Mouse (Mus musculus): ENCODE data around the gene Spire2.
"Not testable (repeated sequence)": the region's sequence is repeated elsewhere in the genome, so short reads cannot be mapped to it uniquely, and the experiment has no call there.

The Spire2 gene

GRCm38 (mm10) chr8:123384883-123385540, 52.5 kb downstream of the Spire2 start:
- DNase-seq (ENCODE audit: low spot score) = no peak

DNA sequence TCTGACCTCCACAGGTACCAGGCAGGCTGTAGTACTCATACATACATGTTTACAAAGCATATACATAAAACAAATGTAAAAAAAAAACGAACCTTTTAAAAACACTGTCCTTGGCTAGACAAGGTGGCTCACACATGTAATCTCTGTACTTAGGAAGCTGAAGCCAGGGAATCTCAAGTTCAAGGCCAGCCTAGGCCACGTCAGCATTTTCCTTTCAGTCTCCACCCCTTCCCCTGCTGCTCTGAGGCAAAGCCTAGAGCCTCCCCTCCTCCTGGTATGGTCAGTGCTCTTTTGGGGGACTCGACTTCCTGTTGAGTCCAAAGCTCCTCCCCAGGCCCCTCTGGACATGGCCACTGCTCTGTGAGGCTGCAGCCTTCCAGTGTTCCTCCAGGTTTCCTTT, 54.5 kb downstream of the Spire2 start:
- no peak for DNase-seq (ENCODE audit: low spot score)

DNA sequence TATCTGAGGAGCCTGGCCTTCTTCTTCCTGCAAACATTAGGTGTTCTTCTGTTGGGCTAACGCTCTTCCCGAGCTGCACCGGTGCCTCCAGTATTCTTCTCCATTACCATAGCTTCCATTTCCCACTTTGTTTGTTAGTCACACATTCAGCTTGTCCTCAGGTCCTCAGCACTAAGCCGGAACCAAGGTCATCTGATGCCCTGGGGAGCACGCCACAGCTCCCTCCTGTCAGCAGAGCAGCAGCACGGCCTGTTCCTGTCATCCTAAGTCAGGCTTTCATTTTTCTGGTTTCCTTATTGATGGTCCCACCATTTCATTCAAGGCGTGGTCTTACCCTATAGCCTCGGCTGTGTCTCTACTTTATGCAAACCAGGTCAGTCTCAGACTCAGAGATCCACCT, 55.3 kb downstream of the Spire2 start:
- no peak for DNase-seq (ENCODE audit: low spot score)

DNA sequence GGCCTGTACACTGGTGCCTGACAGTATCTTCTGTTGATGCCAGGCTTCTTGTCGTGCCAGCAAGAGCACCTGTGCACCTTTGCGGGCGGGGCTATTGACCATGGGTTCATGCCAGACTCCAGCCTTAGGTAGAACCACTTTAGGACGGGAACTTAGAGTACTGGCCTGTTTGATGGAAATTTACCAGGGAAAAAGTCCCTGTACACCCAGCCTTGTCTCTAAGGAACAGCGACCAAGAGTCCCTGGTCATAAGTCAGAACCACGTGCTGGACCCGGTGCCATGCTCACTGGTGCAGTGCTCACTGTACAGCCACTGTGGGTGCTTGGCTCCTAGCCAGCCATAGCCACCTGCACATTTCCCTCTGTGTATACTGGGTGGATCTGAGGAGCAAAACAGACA, 56.5 kb downstream of the Spire2 start:
- no peak for DNase-seq (ENCODE audit: low spot score)

DNA sequence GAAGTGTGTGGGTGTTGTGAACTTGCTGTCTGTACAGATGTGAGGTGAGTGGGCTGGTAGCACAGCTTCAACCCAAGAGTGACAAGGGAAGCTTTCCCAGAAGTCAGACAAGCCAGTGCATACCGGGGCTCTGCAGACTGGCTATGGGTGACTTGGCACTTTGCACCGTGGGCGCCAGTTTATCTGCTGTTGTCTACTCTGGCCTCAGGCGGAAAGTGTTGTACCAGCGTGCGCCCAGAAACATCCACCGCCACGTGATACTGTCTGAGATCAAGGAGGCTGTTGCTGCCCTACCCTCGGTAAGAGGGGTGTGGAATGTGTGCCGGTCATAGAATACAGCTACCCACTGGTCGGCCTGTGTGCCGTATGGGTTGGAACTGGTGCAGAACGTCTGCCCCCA, 65.8 kb downstream of the Spire2 start:
- DNase-seq (ENCODE audit: low spot score) = no peak

GRCm38 (mm10) chr8:123401936-123402335, 69.4 kb downstream of the Spire2 start:
- DNase-seq (ENCODE audit: low spot score) = no peak

- no peak for DNase-seq (ENCODE audit: low spot score)
Observed at GRCm38 (mm10) chr8:123402730-123403326, 70.3 kb downstream of the Spire2 start.

DNA sequence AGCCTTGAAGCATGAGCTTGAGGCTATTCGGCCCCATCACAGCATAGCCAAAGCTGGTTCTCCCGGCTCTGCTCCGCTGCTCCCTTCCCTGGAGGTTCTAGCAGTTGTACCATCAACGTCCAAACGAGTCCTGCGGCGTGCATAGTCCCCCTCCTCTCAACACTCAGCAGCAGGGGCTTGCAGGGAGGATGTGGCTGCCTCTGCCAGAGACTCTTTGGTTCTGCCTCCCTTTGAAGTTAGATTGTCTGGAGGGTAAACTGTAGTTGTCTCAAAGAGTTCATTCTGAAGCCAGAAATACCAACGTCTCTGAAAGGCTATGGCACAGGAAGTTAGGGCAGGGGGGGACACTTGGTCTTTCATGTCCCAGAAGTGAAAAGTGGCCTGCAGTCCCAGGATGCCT, 72.0 kb downstream of the Spire2 start:
- no peak for DNase-seq (ENCODE audit: low spot score)

GRCm38 (mm10) chr8:123406786-123407185, 74.3 kb downstream of the Spire2 start, which contains the start of gene Mc1r:
Gene Mc1r, plus strand, starts transcription at chr8:123407107.
- peak; percentile 75 for DNase-seq (ENCODE audit: low spot score)

DNA sequence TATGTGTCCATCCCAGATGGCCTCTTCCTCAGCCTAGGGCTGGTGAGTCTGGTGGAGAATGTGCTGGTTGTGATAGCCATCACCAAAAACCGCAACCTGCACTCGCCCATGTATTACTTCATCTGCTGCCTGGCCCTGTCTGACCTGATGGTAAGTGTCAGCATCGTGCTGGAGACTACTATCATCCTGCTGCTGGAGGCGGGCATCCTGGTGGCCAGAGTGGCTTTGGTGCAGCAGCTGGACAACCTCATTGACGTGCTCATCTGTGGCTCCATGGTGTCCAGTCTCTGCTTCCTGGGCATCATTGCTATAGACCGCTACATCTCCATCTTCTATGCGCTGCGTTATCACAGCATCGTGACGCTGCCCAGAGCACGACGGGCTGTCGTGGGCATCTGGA, 75.1 kb downstream of the Spire2 start:
- DNase-seq (ENCODE audit: low spot score) = no peak

DNA sequence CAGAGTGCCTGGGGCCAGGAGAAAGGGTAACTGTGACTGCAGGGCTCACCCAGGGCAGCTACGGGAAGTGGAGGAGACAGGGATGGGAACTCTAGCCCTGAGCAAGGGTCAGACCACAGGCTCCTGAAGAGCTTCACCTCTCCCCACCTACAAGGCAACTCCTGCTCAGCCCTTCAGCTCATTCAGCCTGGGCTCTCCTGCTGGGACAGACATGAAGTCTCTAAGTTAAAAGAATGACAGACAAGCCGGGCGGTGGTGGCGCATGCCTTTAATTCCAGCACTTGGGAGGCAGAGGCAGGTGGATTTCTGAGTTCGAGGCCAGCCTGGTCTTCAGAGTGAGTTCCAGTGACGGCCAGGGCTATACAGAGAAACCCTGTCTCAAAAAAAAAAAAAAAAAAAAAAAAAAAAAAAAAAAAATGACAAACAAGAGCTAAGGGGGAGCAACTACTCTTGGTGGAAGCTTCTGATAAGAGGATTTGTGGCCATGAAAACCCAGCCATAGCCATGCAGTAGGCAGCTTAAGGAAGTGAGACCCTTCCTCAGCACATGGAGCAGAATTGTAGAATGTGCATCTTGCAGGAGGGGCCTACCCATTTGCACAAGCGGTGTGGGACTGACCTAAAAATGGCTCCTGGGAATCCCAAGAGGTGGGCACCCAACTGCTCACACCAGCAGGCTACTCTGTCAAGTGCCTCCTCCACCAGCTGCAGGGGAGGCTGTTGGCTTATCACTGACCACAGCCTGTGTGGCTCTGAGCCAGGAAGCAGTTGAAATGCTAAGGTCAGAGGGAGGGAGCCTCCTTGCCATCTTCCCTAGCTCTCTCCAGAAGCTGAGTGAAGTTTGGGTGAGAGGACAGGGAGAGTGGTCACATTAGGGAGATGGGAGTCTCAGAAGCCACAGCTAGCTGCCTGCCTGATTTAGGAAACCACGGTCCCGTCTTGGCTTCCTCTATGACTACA, 76.4 kb downstream of the Spire2 start:
- DNase-seq (ENCODE audit: low spot score) = no peak

- peak; percentile 46 for DNase-seq (ENCODE audit: low spot score)
Observed at GRCm38 (mm10) chr8:123410049-123410587, 77.6 kb downstream of the Spire2 start.

DNA sequence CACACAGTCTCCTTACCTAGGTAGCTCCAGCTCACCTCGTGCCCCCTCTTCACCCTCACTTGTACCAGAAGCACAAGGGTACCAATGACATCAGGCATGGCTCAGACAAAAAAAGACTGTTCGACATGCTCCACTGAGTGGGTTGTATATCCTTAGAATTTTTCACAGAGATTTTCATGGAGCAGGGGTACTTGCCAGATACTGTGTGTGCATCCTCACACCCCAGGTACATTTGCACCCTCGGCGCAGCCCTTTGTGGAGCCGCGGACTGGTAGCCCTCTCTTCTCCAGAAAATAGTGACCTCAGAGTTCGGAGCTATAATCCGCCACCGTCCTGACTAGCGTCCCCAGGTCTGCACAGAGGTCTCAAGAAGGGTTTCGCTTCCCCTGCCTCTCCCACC, 78.3 kb downstream of the Spire2 start:
- no peak for DNase-seq (ENCODE audit: low spot score)

DNA sequence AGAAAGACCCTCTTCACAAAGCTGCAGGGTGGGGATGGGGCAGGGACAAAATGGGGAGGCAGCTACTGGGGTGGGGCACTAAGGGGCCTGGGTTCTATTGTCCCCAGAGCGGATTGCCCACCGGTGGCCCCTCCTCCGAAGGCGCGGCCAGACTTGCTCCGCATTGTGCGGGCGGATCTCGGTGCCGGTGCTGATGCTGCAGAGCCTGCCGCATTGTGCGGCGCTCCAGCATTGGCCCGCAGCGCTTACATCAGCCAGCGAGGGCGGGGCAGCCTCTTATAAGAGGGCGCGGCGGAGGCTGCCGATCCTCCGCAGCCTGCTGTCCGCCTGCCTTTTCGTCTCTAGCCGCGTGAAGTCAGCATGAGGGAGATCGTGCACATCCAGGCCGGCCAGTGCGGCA, 78.7 kb downstream of the Spire2 start, which contains the start of gene Tubb3:
TSS of gene Tubb3 (plus strand) at position 179 of the 400 bp plus-strand sequence.
- peak; percentile 92 for DNase-seq (ENCODE audit: low spot score)

GRCm38 (mm10) chr8:123411781-123412327, 79.3 kb downstream of the Spire2 start:
- no peak for DNase-seq (ENCODE audit: low spot score)

- DNase-seq (ENCODE audit: low spot score) = peak; percentile 70
Observed at GRCm38 (mm10) chr8:123412560-123413170, 80.2 kb downstream of the Spire2 start.

DNA sequence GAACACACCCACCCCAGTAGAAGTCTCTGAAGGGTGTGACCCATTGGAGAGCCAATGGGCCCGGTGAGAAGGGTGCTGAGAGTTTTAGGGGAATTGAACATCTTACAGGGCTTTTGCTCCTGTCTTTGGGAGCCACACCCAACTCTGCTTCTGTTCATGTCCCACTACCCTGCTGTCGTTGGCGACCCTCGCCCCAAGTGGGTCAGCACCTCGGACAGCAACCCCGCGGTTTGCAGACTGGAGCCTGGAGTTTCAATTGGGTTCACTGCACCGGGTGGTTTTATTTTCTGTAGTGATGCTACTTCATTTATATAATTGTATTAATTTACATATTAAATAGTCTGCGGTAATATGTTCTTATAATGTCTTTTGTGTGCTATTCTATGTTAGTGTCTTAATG, 81.7 kb downstream of the Spire2 start:
- DNase-seq (ENCODE audit: low spot score) = peak; percentile 71

DNA sequence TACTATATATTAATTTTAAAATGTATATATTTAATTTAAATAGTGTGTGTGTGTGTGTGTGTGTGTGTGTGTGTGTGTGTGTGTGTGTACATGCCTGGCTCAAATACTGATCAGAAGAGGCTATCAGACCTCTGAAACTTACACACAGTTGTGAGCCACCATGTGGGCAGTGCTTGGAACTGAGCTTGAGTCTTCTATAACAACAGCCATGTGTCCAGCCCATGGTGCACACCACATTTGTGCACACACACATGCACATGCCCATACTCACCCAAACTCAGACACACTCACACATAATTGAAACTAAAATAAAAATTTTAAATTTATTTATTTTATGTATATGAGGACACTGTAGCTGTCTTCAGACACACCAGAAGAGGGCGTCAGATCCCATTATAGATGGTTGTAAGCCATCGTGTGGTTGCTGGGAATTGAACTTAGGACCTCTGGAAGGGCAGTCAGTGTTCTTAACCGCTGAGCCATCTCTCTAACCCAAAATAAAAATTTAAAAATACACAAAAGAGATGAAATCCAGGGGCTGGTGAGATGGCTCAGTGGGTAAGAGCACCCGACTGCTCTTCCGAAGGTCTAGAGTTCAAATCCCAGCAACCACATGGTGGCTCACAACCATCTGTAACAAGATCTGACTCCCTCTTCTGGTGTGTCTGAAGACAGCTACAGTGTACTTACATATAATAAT, 82.6 kb downstream of the Spire2 start:
- DNase-seq (ENCODE audit: low spot score) = not testable (repeated sequence)

DNA sequence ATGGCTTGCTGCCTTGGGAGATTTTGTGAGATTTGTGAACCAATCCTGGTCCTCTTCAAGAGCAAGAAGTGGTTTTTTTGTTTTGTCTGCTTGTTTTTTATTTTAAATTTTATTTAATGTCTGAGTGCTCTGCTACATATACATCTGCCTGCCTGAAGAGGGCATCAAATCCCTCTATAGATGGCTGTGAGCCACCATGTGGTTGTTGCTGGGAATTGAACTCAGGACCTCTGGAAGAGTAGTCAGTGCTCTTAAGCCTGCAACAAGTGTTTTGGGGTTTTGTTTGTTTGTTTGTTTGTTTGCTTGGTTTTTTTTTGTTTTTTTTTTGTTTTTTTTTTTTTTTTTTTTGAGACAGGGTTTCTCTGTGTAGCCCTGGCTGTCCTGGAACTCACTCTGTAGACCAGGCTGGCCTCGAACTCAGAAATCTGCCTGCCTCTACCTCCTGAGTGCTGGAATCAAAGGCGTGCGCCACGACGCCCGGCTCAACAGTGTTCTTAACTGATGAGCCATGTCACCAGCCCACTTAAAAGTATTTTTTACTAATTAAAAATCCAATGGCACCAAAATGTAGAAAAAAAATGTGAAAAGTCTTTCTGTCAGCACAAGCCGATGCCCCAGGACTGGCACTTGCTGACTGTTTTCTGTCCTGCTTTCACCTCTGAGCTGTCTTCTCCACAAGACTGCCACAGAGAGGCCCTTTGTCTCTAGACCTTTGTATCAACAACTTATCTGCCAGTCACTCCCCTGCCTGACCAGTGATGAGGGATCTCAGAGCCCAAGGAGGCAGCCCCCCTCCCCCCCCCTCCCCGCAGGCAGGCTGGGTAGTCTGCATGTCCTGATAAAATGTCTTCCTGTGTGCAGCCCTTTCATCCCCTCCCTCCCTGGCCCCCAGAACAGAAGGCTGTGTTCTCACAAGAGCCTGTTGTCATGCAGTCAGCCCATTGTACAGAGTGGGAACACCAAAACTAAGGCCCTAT, 83.7 kb downstream of the Spire2 start:
- no peak for DNase-seq (ENCODE audit: low spot score)
